Mouse (Mus musculus): ENCODE measurements around the gene Adk. TPM values are rescaled to one million over a fixed set of nuclear protein-coding genes. Genes with fewer than 3 reads are reported as not detected.
"Not testable (repeated sequence)": the region's sequence is repeated elsewhere in the genome, so short reads cannot be mapped to it uniquely, and the experiment has no call there.

The Adk gene
- polyA plus RNA-seq, 1 experiment from 2014 or later, result 257 TPM

DNA sequence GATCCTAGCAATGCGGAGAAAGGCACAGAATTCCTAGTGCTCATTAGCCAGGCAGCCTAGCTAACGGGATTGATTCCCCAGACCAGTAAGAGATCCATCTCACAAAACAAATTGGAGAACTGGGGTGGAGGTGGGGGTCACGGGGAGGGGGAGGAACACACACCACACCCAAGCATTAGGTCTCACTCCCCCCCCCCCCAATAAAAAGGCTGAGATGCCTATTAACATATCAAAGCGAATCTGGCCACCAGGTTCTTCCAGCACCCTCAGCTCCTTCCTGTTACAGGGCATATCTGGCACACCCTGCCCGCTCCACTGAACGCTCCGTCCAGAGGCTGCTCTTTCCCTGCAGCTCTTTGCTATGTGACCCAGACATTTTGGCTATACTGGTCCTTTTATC is 406.3 kb downstream of the Adk start:
- H3K9me3 ChIP-seq (replicated peaks), result no peaks in the 10 kb centered on the region
- H3K27me3 ChIP-seq (replicated peaks), result no peaks in the 10 kb centered on the region
- no peak overlapping the region for H3K9ac ChIP-seq
- H3K36me3 ChIP-seq, result no peaks in the 10 kb centered on the region
- 76% methylated on average over 7 of the region's 7 CpGs for WGBS
- H3K4me3 ChIP-seq, result no peak overlapping the region
- no peak overlapping the region for H3K27ac ChIP-seq (ENCODE audit: poor library complexity, severe bottlenecking)
- ATAC-seq (ENCODE audit: insufficient number of reproducible peaks, low FRiP score), result no peak
- H3K4me1 ChIP-seq (replicated peaks), result peaks cover 13% of the 10 kb centered on the region
- H3K4me2 ChIP-seq, result no peak overlapping the region

DNA sequence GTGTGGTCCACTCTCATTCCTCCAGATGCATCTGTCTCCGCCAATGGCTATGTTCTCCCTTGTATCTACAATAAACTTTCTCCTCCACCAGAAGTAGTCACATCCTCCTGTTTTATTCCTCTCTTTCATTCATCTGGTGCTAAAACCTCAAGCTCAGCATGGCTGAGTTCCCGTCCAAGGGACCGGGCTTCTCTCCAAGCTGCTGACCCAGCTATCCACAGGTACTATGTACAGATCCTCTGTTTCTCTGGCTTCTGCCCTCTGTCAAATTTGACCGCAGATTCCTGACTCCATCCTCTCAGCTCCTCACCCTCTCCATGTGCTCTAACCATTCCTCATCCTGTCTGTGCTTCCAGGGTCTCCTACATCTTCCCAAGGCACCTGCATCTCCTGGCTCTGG is 406.8 kb downstream of the Adk start:
- no peaks in the 10 kb centered on the region for H3K9me3 ChIP-seq (replicated peaks)
- 83% methylated on average over 4 of the region's 4 CpGs for whole genome bisulfite sequencing
- no peak overlapping the region for H3K9ac ChIP-seq
- H3K4me1 ChIP-seq (replicated peaks), result peaks cover 15% of the 10 kb centered on the region
- H3K27ac ChIP-seq (ENCODE audit: poor library complexity, severe bottlenecking), result no peak overlapping the region
- H3K4me2 ChIP-seq, result no peak overlapping the region
- H3K4me3 ChIP-seq, result no peak overlapping the region
- no peaks in the 10 kb centered on the region for H3K36me3 ChIP-seq
- H3K27me3 ChIP-seq (replicated peaks), result no peaks in the 10 kb centered on the region
- no peak for ATAC-seq (ENCODE audit: insufficient number of reproducible peaks, low FRiP score)

DNA sequence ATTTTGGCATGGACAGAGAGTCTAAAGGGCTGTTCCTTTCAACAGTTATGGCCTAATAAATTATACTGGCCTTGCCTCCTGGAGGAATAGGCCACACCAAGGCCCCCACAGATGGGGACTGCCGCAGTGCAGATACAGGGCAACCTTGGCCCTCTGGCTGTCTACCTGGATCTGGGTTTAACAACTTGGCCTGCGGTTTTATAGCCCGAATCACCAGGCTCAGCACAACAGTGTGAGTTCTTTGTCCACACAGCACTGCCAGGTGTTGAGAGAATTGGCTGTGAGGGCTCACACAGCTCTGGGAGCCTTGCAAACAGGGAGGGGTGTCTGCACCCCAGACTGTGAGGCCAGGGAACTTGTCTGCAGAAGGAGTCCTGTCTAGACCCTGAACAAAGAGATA is 410.0 kb downstream of the Adk start:
- H3K27ac ChIP-seq (ENCODE audit: poor library complexity, severe bottlenecking), result no peak overlapping the region

DNA sequence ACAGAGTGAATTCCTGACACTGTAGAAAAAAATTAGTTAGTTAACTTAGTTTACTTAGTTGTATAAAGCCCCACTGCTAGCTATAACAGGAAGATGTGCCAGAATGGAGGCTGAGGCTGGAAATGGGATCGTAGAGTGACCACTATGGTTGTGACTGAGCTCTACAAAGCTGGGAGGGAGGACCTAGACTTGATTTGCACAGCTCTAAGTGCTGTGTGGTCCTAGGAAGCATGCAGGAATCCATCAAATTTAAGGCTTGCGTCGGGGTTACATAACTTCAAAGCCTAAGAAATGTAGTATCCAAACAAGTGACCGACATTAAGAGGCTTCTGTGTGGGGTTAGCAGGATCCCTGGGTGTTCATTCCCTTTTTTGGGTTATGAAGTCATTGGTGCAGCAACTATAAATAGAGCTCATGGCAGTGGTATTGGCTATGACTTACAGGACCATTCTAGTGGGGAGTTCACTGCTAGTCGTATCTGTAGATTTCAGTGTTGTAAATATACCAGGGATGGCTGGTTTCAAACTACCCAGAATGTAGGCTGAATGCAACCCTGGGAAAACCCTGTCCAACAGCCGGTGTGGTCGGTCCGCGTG is 410.8 kb downstream of the Adk start:
- WGBS, result 76% methylated on average over 9 of the region's 9 CpGs
- ATAC-seq (ENCODE audit: insufficient number of reproducible peaks, low FRiP score), result no peak
- Histone ChIP-seq H3K36me3 (no peaks in the 10 kb centered on the region), H3K9me3 (replicated peaks) (no peaks in the 10 kb centered on the region), H3K27me3 (replicated peaks) (no peaks in the 10 kb centered on the region), H3K4me3 (no peak overlapping the region), H3K4me1 (replicated peaks) (peaks cover 18% of the 10 kb centered on the region), H3K27ac (ENCODE audit: poor library complexity, severe bottlenecking) (peak overlapping the region; percentile 19; the same call in 1 of the 2 replicates), H3K9ac (no peak overlapping the region), H3K4me2 (no peak overlapping the region; the same call in 1 of the 2 replicates)

More for the DNA sequence above, 410.0 kb downstream of the Adk start:
- Histone ChIP-seq H3K9ac (no peak overlapping the region), H3K4me2 (no peak overlapping the region), H3K27me3 (replicated peaks) (no peaks in the 10 kb centered on the region), H3K9me3 (replicated peaks) (no peaks in the 10 kb centered on the region), H3K4me1 (replicated peaks) (peaks cover 18% of the 10 kb centered on the region), H3K36me3 (no peaks in the 10 kb centered on the region), H3K4me3 (no peak overlapping the region)
- WGBS, result 86% methylated on average over 3 of the region's 3 CpGs
- ATAC-seq (ENCODE audit: insufficient number of reproducible peaks, low FRiP score), result no peak

DNA sequence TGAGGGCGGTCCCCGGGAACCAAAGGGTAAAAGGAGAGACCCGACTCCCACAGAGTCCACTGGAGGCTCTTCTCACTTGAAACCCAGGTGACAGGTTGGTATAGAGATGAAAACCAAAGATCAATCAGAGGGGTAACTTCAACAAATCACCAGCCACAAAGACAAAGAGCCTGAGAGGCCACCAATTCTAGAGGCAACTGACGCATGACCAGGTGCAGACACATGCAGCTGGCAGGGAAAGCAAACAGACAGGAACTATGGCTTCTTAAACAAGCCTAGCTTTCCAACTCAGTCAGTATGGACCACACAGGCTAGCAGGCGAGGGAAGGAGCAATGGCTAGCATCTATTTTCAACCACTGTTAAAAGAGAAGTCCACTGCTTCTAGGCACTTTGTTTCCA is 418.0 kb downstream of the Adk start:
- H3K4me2 ChIP-seq, result no peak overlapping the region
- H3K27ac ChIP-seq (ENCODE audit: poor library complexity, severe bottlenecking), result no peak overlapping the region
- H3K9ac ChIP-seq, result no peak overlapping the region
- WGBS, result 77% methylated on average over 5 of the region's 5 CpGs
- H3K4me3 ChIP-seq, result no peak overlapping the region
- no peaks in the 10 kb centered on the region for H3K9me3 ChIP-seq (replicated peaks)
- H3K36me3 ChIP-seq, result no peaks in the 10 kb centered on the region
- H3K4me1 ChIP-seq (replicated peaks), result 0 out of 2 replicates have a peak, but pooled peaks cover 7% of the 10 kb centered on the region
- ATAC-seq (ENCODE audit: insufficient number of reproducible peaks, low FRiP score), result no peak
- no peaks in the 10 kb centered on the region for H3K27me3 ChIP-seq (replicated peaks)

DNA sequence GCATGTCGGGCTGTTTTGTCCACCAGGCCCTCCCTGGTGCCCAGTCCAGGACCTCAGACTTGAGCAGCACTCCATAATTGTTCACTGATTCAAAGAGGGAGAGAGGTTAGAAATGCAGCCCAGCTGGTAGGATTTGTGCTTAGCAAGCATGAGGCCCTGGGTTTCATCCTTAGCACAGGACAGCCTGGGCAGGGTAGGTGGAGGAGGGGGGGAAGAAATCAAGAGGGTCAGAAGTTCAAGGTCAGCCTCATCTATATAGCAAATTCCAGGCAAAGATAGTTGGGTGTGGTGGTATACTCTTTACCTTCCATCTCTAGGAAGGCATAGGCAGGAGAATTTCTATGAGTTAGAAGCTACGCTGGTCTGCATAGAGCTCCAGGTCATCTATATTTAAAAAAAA is 419.6 kb downstream of the Adk start:
- ATAC-seq (ENCODE audit: insufficient number of reproducible peaks, low FRiP score), result no peak
- H3K27ac ChIP-seq (ENCODE audit: poor library complexity, severe bottlenecking), result no peak overlapping the region
- H3K36me3 ChIP-seq, result no peaks in the 10 kb centered on the region
- no peak overlapping the region for H3K4me3 ChIP-seq
- 0 out of 2 replicates have a peak, but pooled peaks cover 7% of the 10 kb centered on the region for H3K4me1 ChIP-seq (replicated peaks)
- WGBS, result 94% methylated on average over 2 of the region's 2 CpGs
- H3K4me2 ChIP-seq, result no peak overlapping the region
- no peaks in the 10 kb centered on the region for H3K27me3 ChIP-seq (replicated peaks)
- H3K9me3 ChIP-seq (replicated peaks), result no peaks in the 10 kb centered on the region
- H3K9ac ChIP-seq, result no peak overlapping the region

DNA sequence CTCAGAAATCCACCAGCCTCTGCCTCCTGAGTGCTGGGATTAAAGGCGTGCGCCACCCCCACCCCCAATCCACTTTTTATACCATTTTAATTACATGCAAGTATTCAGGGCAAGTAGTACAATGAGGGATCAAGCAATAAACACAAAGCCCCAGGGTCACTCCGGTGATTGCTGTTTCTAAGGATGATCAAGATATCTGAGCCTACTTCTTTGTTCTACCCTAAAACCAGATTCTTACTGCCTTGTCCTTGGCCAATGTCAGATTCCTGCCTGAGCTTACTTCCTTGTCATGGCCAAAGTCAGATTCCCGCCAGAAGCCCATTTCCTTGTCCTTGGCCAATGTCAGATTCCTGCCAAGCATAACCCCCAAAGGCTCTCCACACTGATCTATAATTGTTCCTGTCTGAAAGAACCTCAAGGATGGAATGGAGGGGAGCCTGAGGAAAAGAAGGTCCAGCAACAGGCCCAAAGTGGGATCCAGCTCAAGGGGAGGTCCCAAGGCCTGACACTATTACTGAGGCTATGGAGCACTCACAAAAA is 422.3 kb downstream of the Adk start:
- not testable (repeated sequence) for H3K4me1 ChIP-seq (replicated peaks); H3K4me3 ChIP-seq; H3K36me3 ChIP-seq; H3K4me2 ChIP-seq; H3K9me3 ChIP-seq (replicated peaks); ATAC-seq (ENCODE audit: insufficient number of reproducible peaks, low FRiP score); H3K9ac ChIP-seq; H3K27ac ChIP-seq (ENCODE audit: poor library complexity, severe bottlenecking); H3K27me3 ChIP-seq (replicated peaks)
- WGBS, result 84% methylated on average over 4 of the region's 4 CpGs

DNA sequence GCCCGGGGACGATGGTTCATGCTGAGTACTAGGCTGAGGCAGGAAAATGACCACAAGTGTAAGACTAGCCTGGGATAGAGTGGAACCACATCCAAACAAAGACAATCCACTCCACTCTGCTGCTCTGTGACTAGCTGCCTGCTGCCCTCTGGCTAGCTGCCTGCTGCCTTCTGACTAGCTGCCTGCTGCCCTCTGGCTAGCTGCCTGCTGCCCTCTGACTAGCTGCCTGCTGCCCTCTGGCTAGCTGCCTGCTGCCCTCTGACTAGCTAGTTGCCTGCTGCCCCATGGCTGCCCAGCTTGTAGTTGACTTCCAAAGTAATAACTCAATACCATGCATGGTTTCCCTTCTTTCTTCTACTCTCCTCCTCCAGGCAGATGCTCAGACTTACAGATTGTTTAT is 424.8 kb downstream of the Adk start:
- H3K9me3 ChIP-seq (replicated peaks), result no peaks in the 10 kb centered on the region
- H3K9ac ChIP-seq, result no peak overlapping the region
- H3K36me3 ChIP-seq, result no peaks in the 10 kb centered on the region
- 87% methylated on average over 2 of the region's 2 CpGs for WGBS
- H3K27ac ChIP-seq (ENCODE audit: poor library complexity, severe bottlenecking), result no peak overlapping the region
- no peak for ATAC-seq (ENCODE audit: insufficient number of reproducible peaks, low FRiP score)
- H3K4me2 ChIP-seq, result no peak overlapping the region
- H3K27me3 ChIP-seq (replicated peaks), result no peaks in the 10 kb centered on the region
- 0 out of 2 replicates have a peak, but pooled peaks cover 3% of the 10 kb centered on the region for H3K4me1 ChIP-seq (replicated peaks)
- no peak overlapping the region for H3K4me3 ChIP-seq

DNA sequence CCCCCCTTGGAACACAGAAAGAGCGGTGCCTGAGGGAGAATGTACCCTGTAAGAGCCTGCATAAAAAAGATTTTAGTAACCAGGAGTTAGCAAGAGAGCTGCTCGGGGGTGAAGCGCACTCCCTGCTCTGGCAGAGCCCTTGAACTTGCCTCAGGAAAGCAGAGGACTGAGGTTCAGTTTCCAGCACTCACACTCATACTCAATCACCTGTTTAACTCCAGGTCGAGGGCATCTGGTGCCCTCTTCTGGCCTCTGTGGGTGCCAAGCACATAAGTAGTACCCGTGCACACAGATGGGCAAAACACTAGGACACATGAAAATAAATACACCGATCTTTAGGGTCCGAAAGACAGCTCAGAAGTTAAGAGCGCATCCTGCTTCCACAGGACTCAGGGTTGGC is 427.2 kb downstream of the Adk start:
- Histone ChIP-seq H3K27me3 (replicated peaks) (no peaks in the 10 kb centered on the region), H3K4me2 (no peak overlapping the region), H3K4me1 (replicated peaks) (no peaks in the 10 kb centered on the region), H3K9ac (no peak overlapping the region), H3K9me3 (replicated peaks) (no peaks in the 10 kb centered on the region), H3K27ac (ENCODE audit: poor library complexity, severe bottlenecking) (no peak overlapping the region), H3K36me3 (no peaks in the 10 kb centered on the region), H3K4me3 (no peak overlapping the region)
- no peak for ATAC-seq (ENCODE audit: insufficient number of reproducible peaks, low FRiP score)
- 93% methylated on average over 8 of the region's 8 CpGs for WGBS

DNA sequence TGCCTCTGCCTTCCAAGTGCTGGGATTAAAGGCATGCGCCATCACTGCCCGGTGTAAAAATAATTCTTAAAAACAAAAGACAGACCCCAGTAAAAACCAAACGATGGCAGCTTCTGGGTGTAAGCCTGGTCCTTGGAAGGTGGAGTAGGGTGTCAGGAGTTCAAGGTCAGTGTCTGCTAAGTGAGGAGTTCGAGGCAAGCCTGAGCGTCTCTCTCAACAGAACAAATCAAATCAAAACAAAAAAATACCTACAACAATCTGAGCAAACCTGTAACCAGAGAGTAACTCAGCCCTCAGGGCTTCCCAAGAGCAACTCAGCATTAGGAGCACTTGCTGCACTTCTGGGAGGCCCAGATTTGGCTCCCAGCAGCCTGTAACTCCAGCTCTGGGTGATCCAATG is 427.8 kb downstream of the Adk start:
- Histone ChIP-seq H3K4me1 (replicated peaks) (no peaks in the 10 kb centered on the region), H3K9me3 (replicated peaks) (no peaks in the 10 kb centered on the region), H3K4me2 (no peak overlapping the region), H3K36me3 (no peaks in the 10 kb centered on the region), H3K9ac (no peak overlapping the region), H3K4me3 (no peak overlapping the region), H3K27ac (ENCODE audit: poor library complexity, severe bottlenecking) (no peak overlapping the region), H3K27me3 (replicated peaks) (no peaks in the 10 kb centered on the region)
- 88% methylated on average over 5 of the region's 5 CpGs for WGBS
- no peak for ATAC-seq (ENCODE audit: insufficient number of reproducible peaks, low FRiP score)

DNA sequence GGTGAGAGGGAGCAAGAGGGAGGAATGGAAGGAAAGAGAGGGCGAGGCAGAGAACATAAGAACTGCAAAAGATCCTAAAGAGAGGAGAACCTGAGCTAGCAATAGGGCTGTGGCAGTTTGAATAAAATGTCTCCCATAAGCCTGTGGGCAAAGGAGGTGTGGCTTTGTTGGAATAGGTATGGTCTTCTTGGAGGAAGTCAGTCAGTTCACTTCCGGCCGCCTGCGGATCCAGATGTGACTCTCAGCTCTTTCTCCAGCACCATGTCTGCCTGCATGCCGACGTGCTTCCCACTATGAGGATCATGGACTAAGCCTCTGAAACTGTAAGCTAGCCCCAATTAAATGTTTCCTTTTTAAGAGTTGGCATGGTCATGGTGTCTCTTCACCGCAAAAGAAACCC is 428.9 kb downstream of the Adk start, which contains the start of gene Kat6b:
Gene Kat6b (plus strand): TSS at position 204 of the 400 bp plus-strand sequence.
- ATAC-seq (ENCODE audit: insufficient number of reproducible peaks, low FRiP score), result no peak
- Histone ChIP-seq H3K4me3 (no peak within 1 kb of the TSS), H3K9me3 (replicated peaks) (no peaks in the 10 kb centered on the region), H3K4me2 (no peak within 1 kb of the TSS), H3K27ac (ENCODE audit: poor library complexity, severe bottlenecking) (no peak within 1 kb of the TSS), H3K9ac (no peak within 1 kb of the TSS), H3K36me3 (no peaks in the 10 kb centered on the region), H3K27me3 (replicated peaks) (no peaks in the 10 kb centered on the region), H3K4me1 (replicated peaks) (no peaks in the 10 kb centered on the region)
- 85% methylated on average over 7 of the region's 7 CpGs for WGBS

DNA sequence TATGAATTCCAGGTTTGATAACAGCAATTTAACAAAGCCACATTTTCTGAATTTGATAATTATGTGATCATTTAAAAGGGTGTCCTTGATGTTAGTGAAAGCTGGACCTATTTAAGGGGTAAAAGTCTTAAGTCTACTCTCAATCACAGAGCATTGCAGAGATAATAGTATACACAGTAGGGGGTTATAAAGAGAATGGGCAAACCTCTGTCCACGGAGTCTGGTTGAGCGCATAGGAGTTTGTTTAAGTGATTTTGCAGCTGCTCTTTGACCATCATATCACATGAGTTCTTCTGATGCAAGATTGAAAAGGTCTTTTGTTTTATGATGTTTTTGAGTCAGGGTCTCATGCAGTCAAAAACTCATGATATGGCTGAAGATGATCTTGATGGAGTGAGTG is 431.8 kb downstream of the Adk start:
- Histone ChIP-seq H3K4me3 (no peak overlapping the region), H3K4me1 (replicated peaks) (no peaks in the 10 kb centered on the region), H3K4me2 (no peak overlapping the region), H3K27ac (ENCODE audit: poor library complexity, severe bottlenecking) (no peak overlapping the region), H3K27me3 (replicated peaks) (no peaks in the 10 kb centered on the region), H3K9me3 (replicated peaks) (no peaks in the 10 kb centered on the region), H3K36me3 (no peaks in the 10 kb centered on the region), H3K9ac (no peak overlapping the region)
- no peak for ATAC-seq (ENCODE audit: insufficient number of reproducible peaks, low FRiP score)
- 84% methylated on average over 2 of the region's 2 CpGs for WGBS

All from heart, embryonic 12.5 days (tissue).